Mouse (Mus musculus): Measurements from ENCODE around the gene Serhl. TPM values are rescaled to one million over a fixed set of nuclear protein-coding genes. Genes with fewer than 3 reads are reported as not detected.

The Serhl gene
- polyA plus RNA-seq, 1 experiment from 2014 or later = 31.3 TPM

- ATAC-seq (ENCODE audit: low read depth) = no peak
- no peak overlapping the region for H3K9ac ChIP-seq
- H3K27me3 ChIP-seq = no peaks in the 10 kb centered on the region
- 96% methylated on average over 2 of the region's 2 CpGs for WGBS
- H3K4me3 ChIP-seq = no peak overlapping the region
- no peak overlapping the region for H3K4me2 ChIP-seq
- 0 out of 2 replicates have a peak, but pooled peaks cover under 1% of the 10 kb centered on the region for H3K4me1 ChIP-seq (replicated peaks)
- H3K27ac ChIP-seq (replicated peaks) = no peak overlapping the region
- H3K9me3 ChIP-seq = no peaks in the 10 kb centered on the region
- H3K36me3 ChIP-seq = peaks cover 79% of the 10 kb centered on the region
Measured at GRCm38 (mm10) chr15:83135654-83136053, 46.3 kb downstream of the Serhl start.

GRCm38 (mm10) chr15:83142861-83143260, 53.6 kb downstream of the Serhl start:
- 52% methylated on average over 5 of the region's 5 CpGs for WGBS
- H3K9me3 ChIP-seq = no peaks in the 10 kb centered on the region
- no peak overlapping the region for H3K4me3 ChIP-seq
- H3K27ac ChIP-seq (replicated peaks) = peak overlapping the region; percentile 20; the same call in 1 of the 2 replicates
- H3K4me2 ChIP-seq = no peak overlapping the region
- H3K36me3 ChIP-seq = peaks cover 23% of the 10 kb centered on the region
- H3K9ac ChIP-seq = peak overlapping the region; percentile 34; the same call in 1 of the 2 replicates
- ATAC-seq (ENCODE audit: low read depth) = no peak
- peaks cover 32% of the 10 kb centered on the region for H3K4me1 ChIP-seq (replicated peaks)
- no peaks in the 10 kb centered on the region for H3K27me3 ChIP-seq

- ATAC-seq (ENCODE audit: low read depth) = no peak
- no peak overlapping the region for H3K9ac ChIP-seq
- H3K36me3 ChIP-seq = peaks cover 16% of the 10 kb centered on the region
- WGBS = 93% methylated on average over 6 of the region's 6 CpGs
- H3K9me3 ChIP-seq = no peaks in the 10 kb centered on the region
- no peak overlapping the region for H3K4me2 ChIP-seq
- no peak overlapping the region for H3K4me3 ChIP-seq
- H3K4me1 ChIP-seq (replicated peaks) = peaks cover 43% of the 10 kb centered on the region
- no peaks in the 10 kb centered on the region for H3K27me3 ChIP-seq
- H3K27ac ChIP-seq (replicated peaks) = no peak overlapping the region
Measured at GRCm38 (mm10) chr15:83145541-83145940, 56.2 kb downstream of the Serhl start.

DNA sequence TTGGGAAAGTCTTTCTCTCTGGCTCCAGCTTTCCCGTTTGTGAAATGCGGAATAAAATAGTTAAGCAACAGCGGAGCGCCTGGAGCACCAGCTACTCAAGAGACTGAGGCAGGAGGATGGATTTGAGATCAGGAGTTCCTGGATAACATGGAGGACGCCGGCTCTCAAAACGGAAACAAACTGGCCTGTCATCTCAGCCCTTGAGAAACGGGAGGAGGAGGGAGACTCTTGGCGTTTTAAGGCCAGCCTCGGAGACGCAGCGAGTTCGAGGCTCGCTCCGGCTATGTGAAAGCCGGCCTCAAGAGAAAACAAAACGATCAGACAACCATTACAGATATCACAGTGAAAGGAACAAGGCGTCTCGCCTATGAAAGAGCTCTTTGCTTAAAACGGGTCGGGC, 59.1 kb downstream of the Serhl start:
- peak overlapping the region; percentile 98 for H3K27ac ChIP-seq (replicated peaks)

DNA sequence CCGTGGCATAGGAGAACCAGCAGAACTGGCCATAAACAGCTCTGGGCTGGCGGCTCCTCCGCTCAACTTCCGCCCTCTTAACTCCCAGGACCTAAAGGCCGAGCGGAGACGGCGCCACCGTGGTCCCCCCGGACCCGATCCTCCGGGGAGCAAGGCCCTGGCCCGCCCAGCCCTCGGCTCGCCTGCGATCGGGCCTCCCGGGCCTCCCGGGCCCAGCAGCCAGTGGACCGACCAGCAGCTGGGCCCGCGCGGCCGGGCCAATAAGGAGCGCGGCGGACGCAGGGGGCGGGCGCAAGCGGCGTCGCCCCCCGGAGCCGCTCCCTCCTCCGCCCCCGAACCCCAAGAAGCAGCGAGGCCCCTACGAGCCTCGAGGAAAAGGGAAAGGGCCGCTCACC, 59.5 kb downstream of the Serhl start:
- H3K9ac ChIP-seq = peak overlapping the region; percentile 98
- H3K27me3 ChIP-seq = no peaks in the 10 kb centered on the region
- peaks cover 21% of the 10 kb centered on the region for H3K4me1 ChIP-seq (replicated peaks)
- H3K36me3 ChIP-seq = peaks cover 26% of the 10 kb centered on the region
- WGBS = under 1% methylated on average over 36 of the region's 41 CpGs
- no peaks in the 10 kb centered on the region for H3K9me3 ChIP-seq
- peak; percentile 81 for ATAC-seq (ENCODE audit: low read depth)
- peak overlapping the region; percentile 94 for H3K4me3 ChIP-seq
- H3K4me2 ChIP-seq = peak overlapping the region; percentile 94
- peak overlapping the region; percentile 98 for H3K27ac ChIP-seq (replicated peaks)

More for the DNA sequence above, 59.1 kb downstream of the Serhl start:
- peak overlapping the region; percentile 94 for H3K4me3 ChIP-seq
- H3K9ac ChIP-seq = peak overlapping the region; percentile 98
- peaks cover 22% of the 10 kb centered on the region for H3K36me3 ChIP-seq
- H3K27me3 ChIP-seq = no peaks in the 10 kb centered on the region
- peak overlapping the region; percentile 94 for H3K4me2 ChIP-seq
- no peaks in the 10 kb centered on the region for H3K9me3 ChIP-seq
- 4% methylated on average over 21 of the region's 21 CpGs for WGBS
- ATAC-seq (ENCODE audit: low read depth) = no peak
- H3K4me1 ChIP-seq (replicated peaks) = peaks cover 23% of the 10 kb centered on the region

GRCm38 (mm10) chr15:83149196-83150072, 60.1 kb downstream of the Serhl start, which contains the start of gene Poldip3:
TSS of gene Poldip3 (minus strand) at chr15:83149384.
- Histone ChIP-seq H3K27me3 (no peaks in the 10 kb centered on the region), H3K4me2 (peak within 1 kb of the TSS; percentile 94), H3K4me3 (peak within 1 kb of the TSS; percentile 94), H3K27ac (replicated peaks) (peak within 1 kb of the TSS; percentile 98), H3K9me3 (no peaks in the 10 kb centered on the region), H3K36me3 (peaks cover 30% of the 10 kb centered on the region), H3K4me1 (replicated peaks) (peaks cover 21% of the 10 kb centered on the region), H3K9ac (peak within 1 kb of the TSS; percentile 98)
- under 1% methylated on average over 56 of the region's 56 CpGs for WGBS
- peak; percentile 94 for ATAC-seq (ENCODE audit: low read depth)

DNA sequence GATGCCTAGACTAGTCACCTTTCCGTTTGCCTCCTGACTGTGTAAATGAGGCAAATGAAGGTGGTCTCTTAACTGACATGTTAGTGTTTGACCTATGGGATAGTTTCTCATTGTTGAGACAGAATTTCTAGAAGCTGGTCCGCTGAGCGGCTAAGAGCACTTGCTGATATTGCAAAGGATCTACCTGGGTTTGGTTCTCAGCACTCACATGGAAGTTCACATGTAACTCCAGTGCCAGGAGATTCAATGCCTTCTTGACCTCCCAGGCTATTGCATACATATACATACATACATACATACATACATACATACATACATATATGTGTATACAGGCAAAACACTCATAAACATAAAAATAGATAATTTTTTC, 60.8 kb downstream of the Serhl start:
- peaks cover 30% of the 10 kb centered on the region for H3K36me3 ChIP-seq
- H3K27me3 ChIP-seq = no peaks in the 10 kb centered on the region
- H3K9ac ChIP-seq = peak overlapping the region; percentile 98
- no peak for ATAC-seq (ENCODE audit: low read depth)
- 28% methylated on average over 3 of the region's 3 CpGs for WGBS
- peak overlapping the region; percentile 98 for H3K27ac ChIP-seq (replicated peaks)
- H3K9me3 ChIP-seq = no peaks in the 10 kb centered on the region
- H3K4me2 ChIP-seq = peak overlapping the region; percentile 58
- H3K4me1 ChIP-seq (replicated peaks) = peaks cover 21% of the 10 kb centered on the region
- peak overlapping the region; percentile 94 for H3K4me3 ChIP-seq

- Histone ChIP-seq H3K9ac (no peak overlapping the region), H3K4me3 (no peak overlapping the region), H3K4me2 (no peak overlapping the region), H3K27ac (replicated peaks) (peak overlapping the region; percentile 29; the same call in 1 of the 2 replicates), H3K4me1 (replicated peaks) (peaks cover 21% of the 10 kb centered on the region), H3K9me3 (no peaks in the 10 kb centered on the region), H3K36me3 (peaks cover 32% of the 10 kb centered on the region), H3K27me3 (no peaks in the 10 kb centered on the region)
- WGBS = 89% methylated on average over 4 of the region's 4 CpGs
- no peak for ATAC-seq (ENCODE audit: low read depth)
Measured at GRCm38 (mm10) chr15:83150694-83151093, 61.4 kb downstream of the Serhl start.

DNA sequence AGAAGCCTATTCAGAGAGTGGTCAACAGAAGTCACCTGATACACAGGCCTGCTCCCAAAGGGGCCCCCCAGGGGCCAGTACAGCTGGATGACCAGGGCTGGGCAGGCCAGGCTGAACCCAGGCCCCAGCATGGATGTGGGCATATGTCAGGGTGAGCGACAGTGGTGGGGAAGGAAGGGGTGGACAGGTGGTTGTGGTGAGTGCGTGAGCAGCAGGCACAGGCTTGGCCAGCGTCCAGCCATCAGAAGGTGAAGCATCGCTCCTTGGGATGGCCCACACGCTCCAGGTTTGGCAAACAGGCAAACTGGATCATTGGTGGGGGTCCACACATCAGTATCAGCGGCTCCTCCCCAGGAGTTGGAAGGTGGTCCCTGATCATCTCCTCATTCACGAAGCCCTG, 65.0 kb downstream of the Serhl start:
- Histone ChIP-seq H3K36me3 (peaks cover 49% of the 10 kb centered on the region), H3K4me3 (no peak overlapping the region), H3K4me2 (no peak overlapping the region), H3K27ac (replicated peaks) (no peak overlapping the region), H3K9me3 (no peaks in the 10 kb centered on the region), H3K27me3 (no peaks in the 10 kb centered on the region), H3K4me1 (replicated peaks) (peaks cover 5% of the 10 kb centered on the region; the same call in 1 of the 2 replicates), H3K9ac (no peak overlapping the region)
- WGBS = 96% methylated on average over 7 of the region's 7 CpGs
- no peak for ATAC-seq (ENCODE audit: low read depth)

DNA sequence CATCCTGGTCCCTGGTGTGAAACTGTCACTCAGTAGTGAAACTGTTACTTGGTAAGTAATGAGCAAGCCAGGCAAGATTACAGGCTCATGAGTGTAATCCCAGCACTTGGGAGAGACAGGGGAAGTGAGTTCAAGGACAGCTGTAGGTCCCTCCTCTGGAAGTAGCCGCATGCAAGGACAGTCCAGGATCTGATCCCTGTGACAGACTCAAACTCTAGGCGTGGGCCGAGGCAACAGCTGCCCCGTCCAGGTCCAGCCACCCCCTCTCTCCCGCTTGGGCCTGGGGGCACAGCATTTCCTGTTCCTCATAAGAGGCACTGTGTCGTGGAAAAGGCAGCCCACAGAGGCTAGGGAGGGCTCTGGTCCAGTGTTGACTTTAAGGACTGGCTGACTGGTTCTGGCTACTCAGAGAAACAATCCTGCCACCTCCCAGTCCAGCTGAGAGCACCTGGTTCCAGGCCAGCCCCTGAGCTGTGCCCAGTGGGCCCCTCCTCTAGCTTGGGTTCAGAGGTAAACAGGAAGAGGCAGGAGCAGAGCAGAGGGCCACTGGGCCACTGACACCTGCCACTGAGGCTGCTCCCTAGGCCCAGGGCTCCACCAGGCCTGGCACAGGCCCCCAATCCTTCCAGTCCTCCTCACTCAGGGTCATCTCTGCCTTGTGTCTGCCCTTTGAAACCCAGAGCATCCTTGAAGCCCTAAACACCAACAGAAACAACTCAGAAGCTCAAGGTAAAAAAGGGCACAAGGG, 66.5 kb downstream of the Serhl start:
- Histone ChIP-seq H3K9ac (no peak overlapping the region), H3K9me3 (no peaks in the 10 kb centered on the region), H3K4me2 (no peak overlapping the region), H3K4me1 (replicated peaks) (no peaks in the 10 kb centered on the region), H3K36me3 (peaks cover 65% of the 10 kb centered on the region), H3K27ac (replicated peaks) (no peak overlapping the region), H3K27me3 (no peaks in the 10 kb centered on the region), H3K4me3 (no peak overlapping the region)
- ATAC-seq (ENCODE audit: low read depth) = no peak
- 80% methylated on average over 6 of the region's 6 CpGs for WGBS

GRCm38 (mm10) chr15:83156929-83157666, 67.8 kb downstream of the Serhl start:
- Histone ChIP-seq H3K4me3 (no peak overlapping the region), H3K27ac (replicated peaks) (no peak overlapping the region), H3K27me3 (no peaks in the 10 kb centered on the region), H3K4me2 (no peak overlapping the region), H3K9me3 (no peaks in the 10 kb centered on the region), H3K4me1 (replicated peaks) (peaks cover 5% of the 10 kb centered on the region; the same call in 1 of the 2 replicates), H3K36me3 (peaks cover 74% of the 10 kb centered on the region), H3K9ac (no peak overlapping the region)
- ATAC-seq (ENCODE audit: low read depth) = no peak
- WGBS = 76% methylated on average over 11 of the region's 11 CpGs

Data from neural tube, embryonic 13.5 days (tissue).